Mouse (Mus musculus) liver, postnatal 0 days (tissue): ENCODE results near the gene Sar1b.
"Not testable (repeated sequence)": the region's sequence is repeated elsewhere in the genome, so short reads cannot be mapped to it uniquely, and the experiment has no call there.

ENCODE experiments used
- CTCF ChIP-seq: sonication (generic); IDR thresholded peaks from 2 replicates; pipeline ENCODE4 v1.5.1; 2016; ENCODE audit warnings: antibody characterized with exemption, low read depth
- EP300 ChIP-seq: IDR thresholded peaks from 2 replicates; pipeline ENCODE4 v1.6.1; 2016; ENCODE audit warnings: antibody characterized with exemption, low read depth, mild to moderate bottlenecking

- TF ChIP-seq CTCF, result 0 out of 2 replicates have a peak, but pooled peaks have one; percentile 8
- TF ChIP-seq EP300, result not testable (repeated sequence)
Measured at GRCm38 (mm10) chr11:51751623-51752225, 11.8 kb upstream of the Sar1b start.
